9 mouse cellular contexts compared by ENCODE assay signal in the genomic region with DNA sequence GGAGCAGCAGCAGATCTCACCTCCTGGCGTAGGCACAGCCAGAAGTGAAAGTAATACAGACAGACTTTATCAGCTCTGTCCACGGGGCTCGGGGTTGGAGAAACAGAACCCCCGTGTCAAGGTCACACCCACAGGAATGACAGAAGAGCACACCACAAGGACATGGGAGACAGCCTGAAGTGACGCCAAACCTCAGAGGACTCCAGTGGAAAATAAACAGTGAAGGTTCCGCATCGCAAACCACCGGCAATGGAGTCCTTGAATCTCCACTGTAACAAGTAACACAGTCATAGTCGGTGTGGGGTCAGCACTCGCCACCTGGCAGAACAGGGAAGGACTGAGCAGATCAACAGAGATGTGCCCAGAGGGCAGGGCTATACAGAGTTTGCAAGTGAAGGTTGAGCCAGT. TPM values are rescaled to one million over a fixed set of nuclear protein-coding genes. Genes with fewer than 3 reads are reported as not detected.
DNase-seq lines count a peak whose midpoint lies in the region; ATAC-seq and TF ChIP-seq lines count a peak whose summit lies in the region.
"Had no signal": no experiment of that assay in that cellular context is flagged by ENCODE, and none has a peak within 500 bp of the region (broad histone marks: within the 10 kb centered on the region; RNA-seq: fewer than 3 reads in every experiment).

No protein-coding gene starts in this region.

- H3K36me3 ChIP-seq in heart, embryonic 11.5 days (ENCODE audit: control insufficient read depth, insufficient read depth, low read length): no peaks in the 10 kb centered on the region
- H3K36me3 ChIP-seq in liver, postnatal 0 days (replicated peaks; ENCODE audit: insufficient read depth, low read length): no peaks in the 10 kb centered on the region
- H3K36me3 ChIP-seq in neural tube, embryonic 15.5 days: no peaks in the 10 kb centered on the region
- H3K36me3 ChIP-seq: hindbrain, embryonic 12.5 days had no signal

- TF ChIP-seq EP300 in liver, postnatal 0 days (IDR thresholded peaks at IDR 0.05; ENCODE audit: low read depth): no peak

- H3K9ac ChIP-seq in heart, embryonic 11.5 days (ENCODE audit: low read depth, low read length): peak overlapping the region; percentile 43; the same call in 1 of the 2 replicates
- H3K9ac ChIP-seq in liver, postnatal 0 days (replicated peaks): peak overlapping the region; percentile 38
- H3K9ac ChIP-seq in neural tube, embryonic 15.5 days (replicated peaks): no peak overlapping the region
- H3K9ac ChIP-seq: hindbrain, embryonic 12.5 days had no signal

- no peak for ATAC-seq in heart, embryonic 11.5 days (replicated peaks; ENCODE audit: insufficient number of reproducible peaks, low FRiP score, low TSS enrichment)
- peak; percentile 55 for ATAC-seq in liver, postnatal 0 days
- no peak for ATAC-seq in neural tube, embryonic 15.5 days (ENCODE audit: low FRiP score)

- peaks cover 9% of the 10 kb centered on the region for H3K4me1 ChIP-seq in heart, embryonic 11.5 days (ENCODE audit: control insufficient read depth, insufficient read depth, low read length)
- peaks cover 28% of the 10 kb centered on the region for H3K4me1 ChIP-seq in liver, postnatal 0 days (ENCODE audit: insufficient read depth)
- peaks cover 25% of the 10 kb centered on the region for H3K4me1 ChIP-seq in neural tube, embryonic 15.5 days

- no peak for DNase-seq in heart, postnatal 14 days
- peak; percentile 25 to 29 for DNase-seq in B cell, adult 2 months
- peak; percentile 2 for DNase-seq in induced T-regulatory cell, adult 2 months (ENCODE audit: low read depth)
- DNase-seq in liver, postnatal 0 days: no peak
- no peak for DNase-seq in layer of hippocampus, adult 11-12 months (ENCODE audit: low spot score)
- no peak for DNase-seq in embryo, embryonic 11 days

- TF ChIP-seq CTCF in liver, postnatal 0 days (IDR thresholded peaks at IDR 0.05; ENCODE audit: low read depth): no peak

- H3K27me3 ChIP-seq in heart, embryonic 11.5 days (ENCODE audit: control insufficient read depth, insufficient read depth, low read length): peaks cover 6% of the 10 kb centered on the region; the same call in 1 of the 2 replicates
- no peaks in the 10 kb centered on the region for H3K27me3 ChIP-seq in liver, postnatal 0 days (ENCODE audit: insufficient read depth, low read length)
- peaks cover 7% of the 10 kb centered on the region; the same call in 1 of the 2 replicates for H3K27me3 ChIP-seq in neural tube, embryonic 15.5 days (replicated peaks)

- no peak overlapping the region for H3K4me3 ChIP-seq in heart, embryonic 11.5 days (ENCODE audit: low read depth, low read length)
- H3K4me3 ChIP-seq in liver, postnatal 0 days (ENCODE audit: low read depth, low read length): peak overlapping the region; percentile 30; the same call in 1 of the 2 replicates
- H3K4me3 ChIP-seq in neural tube, embryonic 15.5 days (replicated peaks): no peak overlapping the region
- H3K4me3 ChIP-seq: hindbrain, embryonic 12.5 days had no signal

- peak overlapping the region; percentile 52 for H3K4me2 ChIP-seq in heart, embryonic 11.5 days
- H3K4me2 ChIP-seq in liver, postnatal 0 days (ENCODE audit: low read depth, low read length): peak overlapping the region; percentile 65
- H3K4me2 ChIP-seq in neural tube, embryonic 15.5 days: no peak overlapping the region
- H3K4me2 ChIP-seq: hindbrain, embryonic 12.5 days had no signal

- peak overlapping the region; percentile 47; the same call in 1 of the 2 replicates for H3K27ac ChIP-seq in heart, embryonic 11.5 days (ENCODE audit: low read depth, low read length)
- H3K27ac ChIP-seq in liver, postnatal 0 days (ENCODE audit: low read depth): peak overlapping the region; percentile 39; the same call in 1 of the 2 replicates
- no peak overlapping the region for H3K27ac ChIP-seq in neural tube, embryonic 15.5 days (replicated peaks)
- H3K27ac ChIP-seq: hindbrain, embryonic 12.5 days had no signal

- WGBS in heart, embryonic 11.5 days (ENCODE audit: insufficient replicate concordance): 42% methylated on average over 10 of the region's 10 CpGs
- 15% methylated on average over 10 of the region's 10 CpGs for WGBS in liver, postnatal 0 days (ENCODE audit: insufficient replicate concordance)
- 80% methylated on average over 10 of the region's 10 CpGs for WGBS in neural tube, embryonic 15.5 days

- intact Hi-C loops in heart, postnatal 14 days (cut with DNase I): no loop called here

- no peaks in the 10 kb centered on the region for H3K9me3 ChIP-seq in heart, embryonic 11.5 days (replicated peaks; ENCODE audit: control insufficient read depth, low read length)
- H3K9me3 ChIP-seq in liver, postnatal 0 days (ENCODE audit: low read length): no peaks in the 10 kb centered on the region
- H3K9me3 ChIP-seq in neural tube, embryonic 15.5 days (replicated peaks): no peaks in the 10 kb centered on the region
- H3K9me3 ChIP-seq: hindbrain, embryonic 12.5 days had no signal

RNA-seq across cellular contexts. Expression of gene Tns3, which starts 35.5 kb away (rescaled TPM):
- 10.1 and 11.0 TPM in 2 replicates for polyA plus RNA-seq in heart, embryonic 11.5 days (2014; fragmentation: Nextera tagmentation; extraction: Ambion mirVana)
- total RNA-seq in heart, postnatal 14 days (2021): 10 to 100 TPM; 21.1 to 23.2 TPM
- 2.8 and 3.6 TPM in 2 replicates for polyA plus RNA-seq in liver, postnatal 0 days (2015; fragmentation: Nextera tagmentation; extraction: Ambion mirVana)
- polyA plus RNA-seq in neural tube, embryonic 15.5 days (2015; fragmentation: Nextera tagmentation; extraction: Ambion mirVana): 7.6 and 11.1 TPM in 2 replicates

Comparison
In these comparisons a context has a peak if more than half of its experiments do, and no peak if none do; other contexts are left out.
1. DNase-seq: peak in B cell, adult 2 months (2 of 2) and induced T-regulatory cell, adult 2 months (single experiment); none in heart, postnatal 14 days (0 of 2), liver, postnatal 0 days (single experiment), layer of hippocampus, adult 11-12 months (single experiment) and embryo, embryonic 11 days (single experiment).